Mouse (Mus musculus) liver, postnatal 0 days (tissue): Measurements from ENCODE around the gene Gm10142. TPM values are rescaled to one million over a fixed set of nuclear protein-coding genes. Genes with fewer than 3 reads are reported as not detected.
"Not testable (repeated sequence)": the region's sequence is repeated elsewhere in the genome, so short reads cannot be mapped to it uniquely, and the experiment has no call there.

Source experiments
- ATAC-seq: fragments of 200-750 bp; cut with Nextera tagmentation; 2 replicates; pipeline ENCODE4 v1.8.0; 2017; ENCODE audit warnings: mild to moderate bottlenecking, moderate library complexity
- DNase-seq: peaks from one replicate; pipeline ENCODE4 v3.0.0-alpha.2; 2016
- H3K27ac ChIP-seq: fragments of 300-500 bp; sonication (generic); 2 replicates; pipeline ENCODE4 v1.5.1; 2014; ENCODE audit warnings: antibody characterized with exemption, moderate library complexity, mild to moderate bottlenecking, low read depth
- H3K27me3 ChIP-seq: fragments of 300-500 bp; sonication (generic); 2 replicates; pipeline ENCODE4 v1.6.1; 2014; ENCODE audit warnings: low read length, control low read depth, mixed read lengths; ENCODE audit not compliant: insufficient read depth
- H3K36me3 ChIP-seq: fragments of 300-500 bp; sonication (generic); replicated peaks from 2 replicates; pipeline ENCODE4 v1.6.1; 2014; ENCODE audit warnings: mild to moderate bottlenecking, control low read depth, low read length, moderate library complexity, mixed read lengths; ENCODE audit not compliant: insufficient read depth
- H3K4me1 ChIP-seq: fragments of 300-500 bp; sonication (generic); 2 replicates; pipeline ENCODE4 v1.6.1; 2014; ENCODE audit warnings: antibody characterized with exemption, mild to moderate bottlenecking, control low read depth; ENCODE audit not compliant: insufficient read depth
- H3K4me2 ChIP-seq: fragments of 300-500 bp; sonication (generic); 2 replicates; pipeline ENCODE4 v1.6.1; 2014; ENCODE audit warnings: low read depth, mild to moderate bottlenecking, low read length, moderate library complexity, mixed read lengths
- H3K4me3 ChIP-seq: fragments of 300-500 bp; sonication (generic); 2 replicates; pipeline ENCODE4 v1.5.1; 2014; ENCODE audit warnings: low read depth, low read length
- H3K9ac ChIP-seq: fragments of 300-500 bp; sonication (generic); replicated peaks from 2 replicates; pipeline ENCODE4 v1.6.1; 2014; ENCODE audit warnings: mild to moderate bottlenecking, moderate library complexity
- H3K9me3 ChIP-seq: fragments of 300-500 bp; sonication (generic); 2 replicates; pipeline ENCODE4 v1.6.1; 2016; ENCODE audit warnings: mild to moderate bottlenecking, control low read depth, low read length, mixed read lengths
- CTCF ChIP-seq: sonication (generic); IDR thresholded peaks from 2 replicates; pipeline ENCODE4 v1.5.1; 2016; ENCODE audit warnings: antibody characterized with exemption, low read depth
- EP300 ChIP-seq: IDR thresholded peaks from 2 replicates; pipeline ENCODE4 v1.6.1; 2016; ENCODE audit warnings: antibody characterized with exemption, low read depth, mild to moderate bottlenecking
- WGBS: fragments of 180-500 bp; shearing (Covaris S2); extraction: QIAGEN DNeasy Blood & Tissue Kit; methylation state at CpG from one replicate; pipeline ENCODE4 v1.1.7; 2014; ENCODE audit not compliant: insufficient replicate concordance; 5-methylcytosine and 5-hydroxymethylcytosine counted together
- polyA plus RNA-seq: library from polyadenylated mRNA; unstranded; fragments of >200 nt; fragmentation: Nextera tagmentation; extraction: Ambion mirVana; gene quantifications from 2 replicates; pipeline ENCODE4 v1.2.1, GENCODE M21; 2015

The Gm10142 gene
- polyA plus RNA-seq, 1 experiment from 2014 or later: not detected

DNA sequence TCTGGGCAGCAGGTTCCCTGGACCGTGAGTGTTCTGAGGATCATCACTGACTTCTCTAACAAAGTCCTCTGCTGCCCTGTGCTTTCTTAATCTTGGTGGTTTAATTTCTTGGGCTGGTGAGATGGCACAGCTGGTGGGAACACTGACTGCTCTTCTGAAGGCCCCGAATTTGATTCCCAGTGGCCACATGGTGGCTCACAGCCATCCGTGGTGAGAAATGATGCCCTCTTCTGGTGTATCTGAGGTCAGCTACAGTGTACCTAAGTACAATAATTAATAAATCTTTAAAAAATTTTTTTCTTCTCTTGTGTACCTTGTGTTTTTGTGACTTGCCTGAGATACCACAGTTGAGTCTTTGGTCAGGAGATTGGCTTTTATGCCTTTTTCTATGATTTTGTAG is 36.7 kb downstream of the Gm10142 start:
- not testable (repeated sequence) for H3K4me3 ChIP-seq, H3K27me3 ChIP-seq, DNase-seq, H3K27ac ChIP-seq, H3K36me3 ChIP-seq, ATAC-seq, H3K9me3 ChIP-seq, H3K9ac ChIP-seq, H3K4me1 ChIP-seq, H3K4me2 ChIP-seq
- peak; percentile 17; the same call in 1 of the 2 replicates for TF ChIP-seq CTCF
- 47% methylated on average over 3 of the region's 3 CpGs for WGBS

DNA sequence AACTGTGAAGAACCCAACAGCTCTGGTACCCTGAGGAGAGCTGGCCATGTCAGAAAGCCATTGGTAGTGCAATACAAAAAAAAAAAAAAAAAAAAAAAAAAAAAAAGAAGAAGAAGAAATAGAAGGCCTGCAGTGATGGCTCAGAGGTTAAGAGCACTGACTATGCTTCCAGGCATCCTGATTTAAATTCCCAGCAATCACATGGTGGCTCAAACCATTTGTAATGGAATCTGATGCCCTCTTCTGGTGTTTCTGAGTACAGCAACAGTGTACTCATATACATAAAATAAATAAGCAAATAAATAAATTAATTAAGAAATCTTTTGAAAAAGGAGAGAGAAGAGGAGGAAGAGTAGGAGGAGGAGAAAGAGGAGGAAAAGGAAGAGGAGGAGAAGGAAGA is 37.8 kb downstream of the Gm10142 start:
- no peaks in the 10 kb centered on the region for H3K4me1 ChIP-seq
- ATAC-seq: no peak
- no peak for DNase-seq
- no peaks in the 10 kb centered on the region for H3K9me3 ChIP-seq
- H3K27me3 ChIP-seq: no peaks in the 10 kb centered on the region
- H3K9ac ChIP-seq: no peak overlapping the region
- no peak overlapping the region for H3K27ac ChIP-seq
- no peaks in the 10 kb centered on the region for H3K36me3 ChIP-seq
- H3K4me3 ChIP-seq: no peak overlapping the region
- TF ChIP-seq EP300 (no peak), CTCF (peak; percentile 29)
- H3K4me2 ChIP-seq: no peak overlapping the region

- 80% methylated on average over 1 of the region's 1 CpGs for WGBS
Observed at GRCm38 (mm10) chr10:77759582-77759981, 44.0 kb downstream of the Gm10142 start, which contains the start of gene Gm3233. Gene Gm3233 (minus strand): TSS chr10:77759682.

More at GRCm38 (mm10) chr10:77759582-77759981, 44.0 kb downstream of the Gm10142 start, which contains the start of gene Gm3233:
- not testable (repeated sequence) for H3K4me1 ChIP-seq, H3K4me3 ChIP-seq, H3K36me3 ChIP-seq, DNase-seq, H3K4me2 ChIP-seq, H3K9ac ChIP-seq, H3K9me3 ChIP-seq, H3K27me3 ChIP-seq, H3K27ac ChIP-seq, ATAC-seq

Other genes with a start within 250 kb of the Gm10142 start
- 14.8 and 15.5 TPM in 2 replicates for gene Fam207a, start 200.0 kb upstream of the Gm10142 start, polyA plus RNA-seq
- gene Itgb2, start 185.6 kb upstream of the Gm10142 start, polyA plus RNA-seq: 18.7 and 23.1 TPM in 2 replicates
- gene Pttg1ip, start 134.1 kb upstream of the Gm10142 start, polyA plus RNA-seq: 126 and 129 TPM in 2 replicates
- 105 and 111 TPM in 2 replicates for gene Sumo3, start 109.7 kb upstream of the Gm10142 start, polyA plus RNA-seq
- gene Gm49325, start 109.6 kb upstream of the Gm10142 start, polyA plus RNA-seq: 8.4 and 13.3 TPM in 2 replicates
- 37.4 and 40.4 TPM in 2 replicates for gene Ube2g2, start 93.5 kb upstream of the Gm10142 start, polyA plus RNA-seq
- gene Tspear, start 29.2 kb upstream of the Gm10142 start, polyA plus RNA-seq: 0.06 TPM in 1 of 2 replicates, not detected in the other
- not detected in 2 replicates for gene Gm19402, start 25.1 kb upstream of the Gm10142 start, polyA plus RNA-seq
- not detected in 2 replicates for gene Gm9508, start 18.6 kb upstream of the Gm10142 start, polyA plus RNA-seq
- gene Gm10272, start 9.2 kb upstream of the Gm10142 start, polyA plus RNA-seq: not detected in 2 replicates
- gene Gm10024, start 4.3 kb upstream of the Gm10142 start, polyA plus RNA-seq: not detected in 2 replicates
- gene Krtap12-1, start 4.8 kb downstream of the Gm10142 start, polyA plus RNA-seq: not detected in 2 replicates
- not detected in 2 replicates for gene Gm10100, start 10.7 kb downstream of the Gm10142 start, polyA plus RNA-seq
- not detected in 2 replicates for gene Gm18596, start 26.8 kb downstream of the Gm10142 start, polyA plus RNA-seq
- gene Gm9736, start 35.5 kb downstream of the Gm10142 start, polyA plus RNA-seq: not detected in 2 replicates
- not detected in 2 replicates for gene Gm3233, start 43.9 kb downstream of the Gm10142 start, polyA plus RNA-seq
- gene Gm3238, start 55.5 kb downstream of the Gm10142 start, polyA plus RNA-seq: not detected in 2 replicates
- gene Gm7138, start 61.1 kb downstream of the Gm10142 start, polyA plus RNA-seq: not detected in 2 replicates
- not detected in 2 replicates for gene Gm3250, start 66.7 kb downstream of the Gm10142 start, polyA plus RNA-seq
- gene Gm7137, start 72.4 kb downstream of the Gm10142 start, polyA plus RNA-seq: not detected in 2 replicates
- gene Gm9639, start 79.3 kb downstream of the Gm10142 start, polyA plus RNA-seq: not detected in 2 replicates
- not detected in 2 replicates for gene Gm19668, start 83.3 kb downstream of the Gm10142 start, polyA plus RNA-seq
- not detected in 2 replicates for gene Gm9507, start 96.0 kb downstream of the Gm10142 start, polyA plus RNA-seq
- not detected in 2 replicates for gene Gm2696, start 98.9 kb downstream of the Gm10142 start, polyA plus RNA-seq
- not detected in 2 replicates for gene Krtap10-4, start 111.3 kb downstream of the Gm10142 start, polyA plus RNA-seq
- not detected in 2 replicates for gene Krtap10-10, start 120.1 kb downstream of the Gm10142 start, polyA plus RNA-seq
- gene Gm36176, start 131.0 kb downstream of the Gm10142 start, polyA plus RNA-seq: not detected in 2 replicates
- gene Gm10318, start 137.1 kb downstream of the Gm10142 start, polyA plus RNA-seq: not detected in 2 replicates
- not detected in 2 replicates for gene Gm3285, start 146.2 kb downstream of the Gm10142 start, polyA plus RNA-seq
- gene Lrrc3, start 186.7 kb downstream of the Gm10142 start, polyA plus RNA-seq: 24.4 and 26.6 TPM in 2 replicates